Mouse (Mus musculus): Measurements from ENCODE around the gene Axin2.

DNA sequence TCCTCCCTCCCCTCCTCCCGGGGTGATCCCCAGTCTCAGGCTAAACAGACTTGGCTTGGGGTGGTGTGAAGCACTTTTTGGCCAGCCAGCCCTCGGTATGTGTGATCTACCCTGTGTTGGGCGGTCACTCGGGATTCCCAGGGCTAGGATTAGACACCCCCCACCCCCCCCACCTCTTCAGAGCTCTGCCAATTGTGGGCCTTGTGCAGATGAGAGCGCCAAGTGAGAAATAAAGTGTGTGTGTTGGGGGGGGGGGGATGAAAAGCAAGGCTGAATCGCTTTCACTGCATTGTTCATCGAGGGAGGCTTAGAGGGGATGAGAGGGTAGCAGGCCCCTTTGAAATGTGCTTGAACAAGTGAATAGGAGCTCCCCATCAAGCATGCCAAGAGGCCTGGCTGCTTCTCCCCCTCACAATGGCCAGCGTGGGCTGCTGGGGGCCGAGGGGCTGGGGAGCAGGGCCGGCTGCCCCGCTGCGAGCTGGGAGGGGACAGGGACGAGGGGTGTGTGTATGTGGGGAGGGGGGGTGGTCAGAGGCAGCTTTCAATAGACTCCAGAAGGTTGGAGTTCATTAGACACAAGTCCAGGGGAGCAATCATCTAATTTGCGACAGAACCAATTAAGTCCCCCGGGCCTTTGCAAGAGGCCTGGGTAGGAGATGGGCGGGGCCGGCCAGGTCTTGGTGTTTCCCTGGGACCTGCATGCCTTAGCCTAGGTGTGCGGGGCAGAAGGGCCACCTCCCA lies 15.1 kb downstream of the Axin2 start:
- TF ChIP-seq CTCF (IDR thresholded peaks at IDR 0.05; ENCODE audit: low read depth) (no peak), EP300 (IDR thresholded peaks at IDR 0.05; ENCODE audit: low read depth) (no peak)

Measured in liver, postnatal 0 days (tissue).